Mouse (Mus musculus): Measurements from ENCODE around the gene Fgr.

Gene Fgr

DNA sequence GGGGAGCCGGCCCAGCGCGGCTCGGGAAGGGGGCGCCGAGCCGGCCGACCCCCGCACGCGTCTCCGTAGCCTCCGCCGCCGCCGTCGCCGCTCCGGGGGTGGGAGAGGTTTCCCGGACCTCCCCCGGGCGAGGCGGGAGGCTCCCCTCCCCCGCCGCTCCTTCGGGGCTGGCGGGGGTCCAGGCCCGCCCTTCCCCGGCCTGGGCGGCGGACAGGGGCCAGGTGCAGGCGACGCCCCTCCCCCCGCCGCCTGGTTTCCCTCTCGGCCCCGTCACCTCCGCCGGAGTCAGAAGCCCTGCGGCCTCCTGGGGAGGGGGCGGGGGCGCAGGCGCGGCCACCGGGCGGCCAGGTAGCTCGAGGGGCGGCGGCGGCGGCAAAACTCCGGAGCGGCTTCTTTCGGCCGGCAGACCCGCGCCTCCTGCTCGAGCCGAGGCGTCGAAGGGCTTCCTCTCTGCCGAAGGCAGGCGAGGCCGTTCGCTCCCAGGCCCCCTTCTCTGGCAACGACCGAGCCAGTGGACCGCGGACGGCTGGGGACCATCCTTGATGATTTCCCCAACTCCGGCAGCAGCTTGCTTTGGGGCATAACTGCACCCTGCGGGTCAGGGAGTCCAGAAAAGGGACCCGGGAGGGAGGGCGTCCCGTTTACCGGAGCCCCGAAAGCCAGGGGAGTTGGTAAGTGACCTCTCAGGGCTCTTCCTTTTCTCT lies 65.4 kb downstream of the Fgr start:
- no peak for DNase-seq

DNA sequence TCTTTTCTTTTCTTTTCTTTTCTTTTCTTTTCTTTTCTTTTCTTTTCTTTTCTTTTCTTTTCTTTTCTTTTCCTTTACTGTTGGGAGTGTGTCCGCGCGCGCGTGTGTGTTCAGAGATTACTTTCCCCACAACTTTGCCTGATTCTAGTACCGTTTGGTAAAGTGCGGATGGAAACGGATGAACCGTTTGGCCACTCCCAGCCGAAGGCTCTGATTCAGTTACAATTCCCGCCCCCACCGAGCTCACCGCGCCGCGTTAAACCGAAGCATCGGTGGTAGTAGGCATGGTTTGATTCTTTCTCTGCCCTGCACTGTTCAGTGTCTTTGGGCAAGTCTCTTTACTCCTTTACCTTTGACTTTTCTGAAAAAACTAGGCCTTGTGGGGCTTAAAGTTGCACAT lies 65.9 kb downstream of the Fgr start:
- DNase-seq = no peak

DNA sequence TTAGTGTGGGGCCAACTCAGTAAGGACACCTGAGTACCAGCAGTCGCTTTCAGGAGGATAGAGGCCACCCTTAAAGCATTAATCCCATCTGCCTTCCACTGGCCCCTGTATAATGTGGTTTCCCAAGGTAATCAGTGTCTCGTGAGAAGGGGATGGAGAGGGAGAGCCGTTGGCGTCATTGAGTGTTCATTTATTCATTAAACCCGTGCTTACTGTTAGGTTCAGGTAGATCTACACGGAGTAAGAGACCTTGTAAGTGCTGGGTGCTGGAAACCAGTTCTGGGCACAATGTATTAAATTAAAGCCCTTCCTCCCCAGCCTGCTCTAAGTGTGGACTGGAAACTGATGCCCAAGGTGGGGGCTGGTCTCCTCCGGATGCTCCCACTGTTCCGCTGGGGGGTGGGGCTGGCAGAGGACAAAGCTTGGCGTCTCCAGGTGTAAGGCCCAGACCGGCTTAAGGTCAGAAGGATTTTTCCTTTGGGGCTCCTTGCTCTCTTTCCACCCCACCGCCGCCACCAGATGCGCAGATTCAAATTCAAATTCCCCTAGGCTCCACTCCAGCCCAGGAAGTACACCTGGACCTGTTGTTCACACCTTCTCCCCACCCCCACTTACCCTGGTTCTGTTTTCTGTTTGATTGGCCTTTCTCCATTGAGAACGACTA lies 66.5 kb downstream of the Fgr start:
- no peak for DNase-seq

DNA sequence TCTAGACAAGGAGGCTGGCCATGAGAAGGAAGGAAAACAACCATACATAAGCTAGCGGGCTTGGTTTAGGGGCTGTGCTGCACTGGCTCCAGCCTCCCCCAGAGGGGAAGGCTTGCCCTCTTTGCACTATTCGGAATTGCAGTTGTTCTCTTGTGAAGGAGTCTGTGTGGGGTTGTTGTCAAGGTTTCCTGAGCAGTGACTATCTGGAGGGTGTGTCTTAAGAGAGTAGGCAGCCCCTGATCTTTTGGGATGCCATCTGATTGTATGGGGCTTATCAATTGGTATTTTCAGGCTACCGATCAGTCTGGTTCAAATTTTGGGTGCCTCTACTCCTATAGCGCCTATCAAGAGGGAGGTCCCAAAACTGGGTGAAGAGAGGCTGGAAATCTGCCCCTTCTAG lies 68.3 kb downstream of the Fgr start:
- no peak for DNase-seq

DNA sequence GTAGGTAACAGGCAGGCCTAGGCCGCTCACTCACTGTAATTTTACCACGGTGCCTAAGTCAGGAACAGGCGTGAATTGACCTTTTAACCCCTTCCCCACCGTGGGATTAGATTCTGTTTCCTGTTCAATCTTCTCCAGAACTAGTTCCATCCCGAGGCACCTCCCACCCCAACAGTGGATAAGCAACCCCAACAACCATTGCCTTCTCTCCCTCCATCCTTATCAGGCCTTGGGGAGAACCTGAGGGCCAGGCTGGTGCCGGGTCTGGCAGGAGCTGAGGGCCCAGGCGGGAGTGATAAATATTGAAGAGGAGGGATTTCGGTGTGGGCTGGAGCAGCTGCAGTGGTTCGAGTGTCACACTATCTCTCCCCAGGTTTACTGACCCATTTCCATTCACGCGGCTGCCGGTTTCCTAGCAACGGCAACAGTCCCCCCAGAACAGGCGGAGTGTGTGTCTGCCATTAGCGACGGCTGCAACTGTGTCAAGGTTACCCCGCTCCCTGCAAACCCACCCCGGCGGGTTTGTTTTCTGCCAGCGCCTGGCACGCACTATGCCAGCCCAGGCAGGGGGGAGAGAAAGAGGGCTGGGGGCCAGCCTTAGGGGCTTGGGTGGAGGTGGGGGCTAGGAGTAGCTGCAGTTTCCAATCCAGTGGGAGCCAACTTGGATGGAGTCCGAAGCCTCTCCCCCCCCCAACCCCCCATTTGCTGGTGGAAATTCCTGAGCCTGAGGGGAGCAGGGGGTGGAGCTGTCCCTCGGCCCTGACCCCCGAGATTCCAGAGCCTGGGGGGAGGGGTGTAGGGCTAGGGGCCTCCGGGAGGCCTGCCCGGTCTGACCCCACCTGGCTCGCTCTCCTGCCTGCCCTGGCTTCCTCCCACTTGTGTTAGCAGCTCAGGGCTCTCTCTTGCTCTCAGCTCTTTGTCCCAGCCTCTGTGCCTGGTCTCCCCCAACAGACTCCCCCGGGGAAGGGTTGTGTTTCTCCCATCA lies 69.0 kb downstream of the Fgr start:
- peak in 1 of 2 experiments; percentile 50 for DNase-seq

DNA sequence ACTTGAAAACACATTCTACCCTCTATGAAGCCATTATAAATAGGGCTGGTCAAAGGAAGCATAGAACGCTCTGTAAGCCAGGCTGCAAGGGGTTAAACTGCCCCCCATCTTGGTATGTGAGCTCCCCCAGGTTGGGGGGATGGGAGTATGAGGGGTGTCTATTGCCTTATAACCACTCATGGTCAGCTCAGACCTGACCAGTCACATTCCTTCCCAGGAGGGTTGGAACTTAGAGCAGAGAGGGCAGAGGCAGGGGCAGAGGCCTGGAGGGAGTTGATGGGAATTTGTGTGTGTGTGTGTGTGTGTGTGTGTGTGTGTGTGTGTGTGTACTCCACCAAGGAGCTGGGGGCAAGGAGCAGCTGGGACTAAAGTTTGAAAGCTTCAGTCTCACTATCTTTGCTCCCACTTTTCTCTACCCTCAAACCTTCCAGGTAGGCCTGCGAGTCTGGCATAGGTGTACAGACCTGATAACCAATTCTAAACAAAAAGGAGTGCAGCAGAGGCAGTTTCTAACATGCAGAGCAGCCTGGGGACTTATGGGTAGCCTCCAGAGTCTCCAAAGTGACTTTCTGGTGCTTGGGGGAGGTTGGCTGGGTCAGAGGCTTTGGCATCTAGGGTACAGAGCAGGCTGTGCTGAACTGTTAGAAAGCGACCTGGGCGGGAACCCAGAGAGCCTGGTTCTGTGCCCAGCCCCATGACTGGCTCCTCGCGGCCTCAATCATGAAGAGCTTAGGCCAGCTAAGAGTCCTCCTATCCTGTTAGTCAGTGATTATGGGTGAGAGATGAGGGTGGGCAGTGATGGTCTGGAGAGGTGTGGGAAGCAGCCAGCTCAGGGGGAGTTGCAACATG lies 70.1 kb downstream of the Fgr start:
- DNase-seq = peak; percentile 71 to 77

DNA sequence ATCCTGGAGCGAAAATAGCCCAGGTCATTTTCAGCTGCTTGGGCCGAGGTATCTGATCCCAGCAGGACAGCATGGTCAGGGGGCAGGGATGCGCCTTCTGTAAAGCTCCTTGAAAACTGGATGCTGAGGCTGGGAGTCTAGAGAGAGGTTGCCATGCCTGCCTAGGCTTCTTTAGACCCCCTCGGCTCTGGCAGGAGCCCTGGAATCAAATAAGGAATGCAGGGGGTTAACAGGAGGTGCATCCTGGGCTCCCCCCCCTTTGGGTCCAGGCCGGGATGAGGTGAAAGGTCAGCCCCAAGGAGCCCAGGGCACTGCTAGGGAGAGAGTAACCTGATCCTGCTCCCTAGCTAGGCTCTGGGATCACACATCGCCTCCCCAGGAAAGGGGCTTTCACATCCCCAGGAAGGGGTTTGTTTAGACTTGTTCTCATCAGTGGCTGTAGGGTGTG lies 70.8 kb downstream of the Fgr start:
- DNase-seq = no peak

DNA sequence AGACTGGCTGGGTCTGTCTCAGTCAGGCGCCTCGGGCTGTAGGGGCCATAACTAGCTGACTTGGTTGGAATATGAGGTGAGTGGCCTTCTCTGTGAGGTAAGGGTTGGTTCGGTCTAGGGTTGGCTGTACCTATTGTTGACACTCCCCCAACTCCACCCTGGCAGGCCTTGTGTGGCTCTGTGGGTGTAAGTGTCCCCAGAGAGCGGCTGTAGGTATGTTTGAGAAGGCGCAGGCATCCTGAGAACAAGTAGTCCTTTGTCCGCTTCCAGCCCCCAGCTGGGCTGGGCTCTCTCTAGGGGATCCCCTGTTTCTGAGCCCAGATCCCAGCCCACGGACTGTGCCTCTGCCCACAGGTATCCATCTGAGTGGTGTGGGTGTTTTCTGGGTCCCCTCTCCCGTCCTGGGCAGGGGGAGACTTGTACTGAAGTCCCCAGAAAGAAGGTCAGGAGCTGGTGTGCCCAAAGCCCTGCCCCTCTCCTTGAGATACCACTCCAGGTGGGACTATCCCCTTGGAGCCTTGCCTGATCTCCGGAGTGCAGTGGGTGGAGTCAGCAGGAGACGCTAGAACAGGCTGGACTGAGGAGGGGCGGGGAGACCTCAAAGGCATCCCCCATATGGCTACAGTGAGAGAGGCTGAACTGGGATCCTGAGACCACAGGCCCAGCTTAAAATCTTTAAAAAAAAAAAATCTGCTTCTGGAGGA lies 72.0 kb downstream of the Fgr start:
- DNase-seq = no peak

DNA sequence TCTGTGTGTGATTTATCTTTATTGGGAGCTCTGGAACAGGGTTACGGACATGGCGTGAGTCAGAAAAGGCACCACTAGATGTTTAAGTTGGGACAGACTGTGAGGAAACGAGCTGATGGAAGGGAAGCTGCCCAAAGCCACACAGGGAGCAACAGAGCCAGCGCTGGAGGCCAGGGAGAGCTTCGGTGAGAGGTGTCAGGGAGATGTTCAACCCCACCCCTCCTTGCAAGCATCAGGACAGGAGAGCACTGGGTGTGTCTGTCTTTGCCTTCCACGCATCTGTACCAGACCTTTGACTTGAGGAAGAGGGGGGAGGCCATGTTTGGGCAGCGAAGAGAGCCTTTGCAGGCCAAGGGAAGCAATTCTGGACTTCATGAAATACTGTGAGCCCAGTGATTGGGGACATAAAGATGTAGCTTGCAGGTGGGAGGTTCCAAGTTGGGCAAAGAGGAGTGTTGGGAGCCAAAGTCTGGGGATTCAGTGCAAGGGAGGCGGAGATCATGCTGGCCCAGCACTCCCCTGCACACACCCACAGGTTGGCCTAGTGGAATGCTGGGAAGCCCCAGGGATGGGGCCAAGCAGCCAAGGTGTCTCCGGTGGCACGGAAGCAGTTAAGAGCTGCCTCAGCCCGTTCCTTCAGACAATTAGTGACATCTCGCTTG lies 72.9 kb downstream of the Fgr start:
- peak; percentile 41 to 51 for DNase-seq

DNA sequence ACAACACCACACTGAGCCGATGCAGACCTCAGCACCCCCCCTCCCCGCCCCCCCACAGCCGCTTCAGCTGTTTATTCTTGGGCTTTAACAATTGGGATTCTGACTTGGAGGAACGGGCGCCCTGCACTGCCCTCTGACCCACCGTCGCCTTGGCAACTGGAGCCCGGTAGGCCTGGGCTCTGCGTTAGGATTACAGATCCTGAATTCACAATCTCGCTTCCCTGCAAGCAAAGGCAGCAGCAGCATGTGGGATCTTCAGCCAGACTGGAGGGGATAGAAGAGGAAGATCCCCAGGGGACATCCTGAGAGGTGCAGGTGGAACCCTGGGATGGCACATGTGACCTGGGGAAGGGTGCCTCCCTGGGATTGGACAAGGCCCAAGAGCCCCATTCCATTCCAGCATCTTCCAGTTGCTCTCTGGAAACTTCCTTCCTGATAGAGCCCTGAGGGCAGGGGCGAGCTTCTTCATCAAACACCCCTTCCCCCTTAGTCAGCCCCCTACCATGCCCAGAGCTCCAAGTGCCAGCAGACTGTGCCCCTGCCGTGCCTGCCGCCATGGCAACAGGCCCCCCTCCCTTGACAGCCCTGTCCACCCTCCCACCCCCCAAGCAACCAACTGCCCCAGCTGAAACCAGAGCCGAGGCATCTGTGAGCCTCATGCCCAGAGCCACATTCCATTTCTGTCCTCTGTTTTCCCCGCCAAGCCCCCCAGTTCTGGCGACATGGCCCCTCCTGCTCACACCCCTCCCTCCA lies 73.6 kb downstream of the Fgr start:
- no peak for DNase-seq

DNA sequence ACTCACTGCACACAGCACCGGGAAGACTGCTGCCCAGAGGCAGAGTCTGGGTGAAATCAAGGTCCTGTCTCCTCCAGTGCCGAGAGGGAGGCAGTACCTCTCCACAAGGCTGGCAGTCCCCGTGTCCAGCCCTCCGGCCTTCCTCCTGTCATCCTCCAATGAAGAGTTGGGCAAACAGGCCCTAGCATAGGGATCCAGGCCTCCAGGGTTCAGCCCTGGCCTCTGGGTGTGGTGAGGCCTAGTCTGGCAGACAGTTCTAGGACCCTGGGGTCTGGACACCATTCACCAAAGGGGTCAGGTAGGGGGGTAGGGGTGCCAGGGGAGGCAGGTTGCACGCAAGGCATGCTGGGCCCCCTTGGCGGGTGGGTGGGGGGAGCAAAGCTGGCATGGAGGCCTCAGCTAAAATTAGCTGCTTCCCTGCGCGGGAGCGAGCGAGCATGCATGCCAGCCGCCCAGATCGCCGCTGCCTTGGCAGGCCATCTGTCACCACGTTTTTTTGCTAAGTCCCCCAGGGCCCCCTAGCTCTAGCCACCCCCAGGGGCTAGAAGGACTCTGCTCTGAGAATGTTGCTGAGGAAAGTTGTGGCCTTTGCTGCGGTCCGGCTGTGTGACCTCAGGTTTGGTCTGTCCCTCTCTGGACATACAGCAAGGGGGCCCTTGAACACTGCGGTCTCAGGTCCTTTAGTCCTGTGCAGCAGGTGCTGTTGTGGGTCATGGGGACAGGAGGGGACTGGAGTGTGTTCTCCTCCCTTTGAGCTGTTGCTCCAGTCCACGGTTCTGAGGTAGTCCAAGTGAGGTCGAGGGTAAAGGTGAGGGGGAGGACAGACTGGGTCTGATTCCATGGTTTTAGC lies 75.4 kb downstream of the Fgr start:
- DNase-seq = peak; percentile 59 to 70

DNA sequence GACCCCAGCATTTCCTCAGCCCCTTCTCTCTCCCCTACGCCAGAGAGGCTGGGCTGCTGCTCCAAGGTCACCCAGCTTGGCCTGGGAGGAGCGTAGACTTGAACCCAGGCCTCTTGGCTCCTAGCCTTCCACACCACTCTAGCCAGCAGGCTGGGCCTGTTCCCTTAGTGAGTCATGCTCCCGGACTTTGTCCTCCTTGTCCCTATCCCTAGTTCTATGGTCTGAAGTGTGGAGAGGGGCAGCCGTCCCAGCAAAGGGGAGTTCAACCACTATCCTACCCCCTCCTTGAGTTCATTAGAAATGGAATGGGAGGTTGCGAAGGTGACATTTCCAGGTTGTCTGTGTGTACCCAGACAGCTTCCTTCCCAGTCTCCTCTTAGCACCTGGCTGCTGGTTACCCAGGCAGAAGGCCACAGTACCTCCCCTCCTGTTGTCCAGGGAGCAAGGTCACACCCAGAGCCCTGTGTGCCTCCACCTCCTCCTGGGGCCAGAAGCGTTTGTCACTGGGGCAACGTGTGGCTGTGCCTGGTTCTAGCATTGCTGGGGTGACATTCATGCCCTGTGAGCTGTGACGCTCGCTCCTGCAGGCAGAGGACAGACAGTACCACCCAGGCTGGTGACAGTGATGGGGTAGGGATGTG lies 76.4 kb downstream of the Fgr start:
- DNase-seq = peak in 1 of 2 experiments; percentile 25

DNA sequence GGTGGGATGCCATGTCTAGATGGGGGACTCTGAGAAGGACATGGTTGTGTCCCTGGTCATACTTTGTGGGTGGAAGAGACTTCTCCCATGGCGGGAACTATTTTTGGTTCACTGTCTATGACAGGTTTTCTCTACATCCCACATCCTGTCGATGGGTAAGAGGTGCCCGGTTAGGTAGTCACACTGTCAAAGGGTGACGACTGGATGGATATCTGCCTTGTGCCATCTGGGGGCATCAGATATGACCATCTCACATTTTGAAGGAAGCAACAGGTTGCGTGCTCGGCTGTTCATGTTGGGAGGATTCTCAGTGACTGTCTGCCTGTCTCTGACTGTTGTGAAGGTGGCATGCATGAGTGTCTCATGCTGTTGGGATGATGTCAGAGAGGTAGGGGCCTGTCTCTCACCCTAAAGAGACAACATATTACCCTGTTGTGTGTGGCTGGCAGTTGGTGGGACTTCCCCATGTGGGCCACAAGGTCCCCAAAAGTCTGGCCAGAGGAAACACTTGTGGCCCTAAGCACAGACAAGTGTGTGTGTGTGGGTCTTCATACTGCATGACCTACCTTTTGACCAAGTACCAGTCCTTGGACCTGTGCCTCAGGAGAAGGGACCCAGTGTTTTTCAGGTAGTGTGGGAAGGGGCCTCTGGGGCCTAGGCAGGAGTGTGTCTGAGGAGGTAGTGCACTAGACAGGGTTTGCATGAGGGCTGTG lies 77.1 kb downstream of the Fgr start:
- no peak for DNase-seq

DNA sequence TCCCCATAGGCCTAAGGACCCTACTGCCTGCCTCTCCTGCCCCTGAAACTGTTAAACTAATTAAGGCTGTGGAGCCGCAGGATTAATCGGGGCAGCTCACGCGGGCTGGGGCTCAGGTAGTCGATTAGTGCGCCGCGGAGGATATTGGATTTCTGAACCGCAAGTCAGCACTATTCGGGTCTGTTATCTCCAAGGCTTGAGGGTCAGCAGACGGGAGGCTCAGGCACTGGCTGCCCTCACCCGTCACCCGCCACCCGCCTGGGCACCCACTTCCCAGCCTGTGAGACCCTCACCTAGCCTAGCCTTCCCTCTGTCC lies 77.6 kb downstream of the Fgr start:
- no peak for DNase-seq

All from cerebellum, adult 18-20 months (tissue).